Comparison of ENCODE assay signal across 25 mouse cellular contexts in the genomic region with DNA sequence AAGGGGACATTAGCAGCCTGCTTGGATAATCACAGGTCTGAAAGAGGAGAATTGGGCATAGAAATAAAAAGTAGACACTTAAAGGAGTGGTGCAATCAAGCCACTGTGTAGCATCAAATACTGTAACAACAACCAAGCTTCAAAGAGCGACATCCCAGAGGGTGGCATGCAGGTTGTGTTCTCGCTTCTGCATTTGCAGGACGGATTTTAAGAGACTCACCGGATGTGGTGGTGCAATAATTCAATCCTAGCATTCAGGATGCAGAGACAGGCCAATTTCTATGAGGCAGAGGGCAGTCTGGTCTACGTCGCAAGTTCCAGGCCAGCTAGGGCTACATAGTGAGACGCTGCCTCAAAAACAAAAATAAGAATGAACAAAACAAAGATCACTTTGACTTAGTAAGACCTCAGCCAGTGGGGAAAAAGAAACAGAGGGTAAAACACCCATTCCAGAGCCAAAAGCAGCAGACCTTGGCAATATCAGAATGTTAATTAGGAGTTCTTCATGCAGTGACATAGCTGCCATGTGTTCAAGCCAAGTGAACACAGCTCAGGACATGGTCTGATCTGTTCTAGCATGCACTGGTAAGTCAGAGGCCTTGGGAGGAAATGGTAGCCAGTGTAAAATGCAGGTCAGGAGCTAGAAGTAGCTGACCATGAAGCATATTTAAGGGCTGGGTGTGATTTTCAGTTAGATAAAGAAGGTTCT.
DNase-seq lines count a peak whose midpoint lies in the region; ATAC-seq lines count a peak whose summit lies in the region.
"Had no signal": no experiment of that assay in that cellular context is flagged by ENCODE, and none has a peak within 500 bp of the region (broad histone marks: within the 10 kb centered on the region; RNA-seq: fewer than 3 reads in every experiment).

No protein-coding gene starts in this region.

- ATAC-seq in liver, embryonic 13.5 days (ENCODE audit: low read depth): no peak
- ATAC-seq in liver, embryonic 12.5 days: no peak
- peak; percentile 75 for ATAC-seq in megakaryocyte, adult 5-6 weeks (ENCODE audit: poor library complexity, severe bottlenecking)
- ATAC-seq: activated CD4-positive, CD25-positive, alpha-beta regulatory T cell, adult 4 months had no signal

- H3K9ac ChIP-seq in liver, embryonic 13.5 days: no peak overlapping the region
- no peak overlapping the region for H3K9ac ChIP-seq in liver, embryonic 12.5 days
- H3K9ac ChIP-seq: hindbrain, embryonic 15.5 days; intestine, embryonic 15.5 days; liver, embryonic 15.5 days; lung, embryonic 15.5 days had no signal

- peaks cover 66% of the 10 kb centered on the region for H3K36me3 ChIP-seq in liver, embryonic 13.5 days
- peaks cover 71% of the 10 kb centered on the region for H3K36me3 ChIP-seq in liver, embryonic 12.5 days
- H3K36me3 ChIP-seq: hindbrain, embryonic 15.5 days; intestine, embryonic 15.5 days; lung, embryonic 15.5 days had no signal

- H3K27me3 ChIP-seq in liver, embryonic 13.5 days: no peaks in the 10 kb centered on the region
- no peaks in the 10 kb centered on the region for H3K27me3 ChIP-seq in liver, embryonic 12.5 days (replicated peaks)
- H3K27me3 ChIP-seq: CH12.LX; hindbrain, embryonic 15.5 days; intestine, embryonic 15.5 days; liver, embryonic 15.5 days; lung, embryonic 15.5 days had no signal

- peaks cover 83% of the 10 kb centered on the region for H3K4me1 ChIP-seq in liver, embryonic 13.5 days (replicated peaks)
- peaks cover 65% of the 10 kb centered on the region for H3K4me1 ChIP-seq in liver, embryonic 12.5 days

- 94% methylated on average over 7 of the region's 7 CpGs for WGBS in liver, embryonic 13.5 days (ENCODE audit: insufficient replicate concordance)
- WGBS in liver, embryonic 12.5 days (ENCODE audit: insufficient replicate concordance): 84% methylated on average over 7 of the region's 7 CpGs

- DNase-seq in heart, adult 11 months: peak; percentile 63
- DNase-seq in heart, adult 8-10 months (ENCODE audit: low spot score): no peak
- DNase-seq in liver, embryonic 13.5 days: no peak
- DNase-seq in lung, postnatal 14 days: no peak
- DNase-seq in thymus, postnatal 10 days (ENCODE audit: low spot score in 2 of 2): no peak
- DNase-seq: adrenal gland, postnatal 10 days; cerebellum, adult 2 months; cerebellum, postnatal 25 days; gastrocnemius, postnatal 10 days; heart, adult 18-20 months; heart, postnatal 4 days; kidney, adult 9 months; kidney, postnatal 25 days; thymus, adult 18-20 months had no signal

- H3K4me3 ChIP-seq in liver, embryonic 13.5 days (replicated peaks): no peak overlapping the region
- no peak overlapping the region for H3K4me3 ChIP-seq in liver, embryonic 12.5 days
- H3K4me3 ChIP-seq: hindbrain, embryonic 15.5 days; intestine, embryonic 15.5 days; liver, embryonic 15.5 days; lung, embryonic 15.5 days had no signal

- no peak overlapping the region for H3K4me2 ChIP-seq in liver, embryonic 13.5 days
- no peak overlapping the region for H3K4me2 ChIP-seq in liver, embryonic 12.5 days
- H3K4me2 ChIP-seq: hindbrain, embryonic 15.5 days; intestine, embryonic 15.5 days; liver, embryonic 15.5 days; lung, embryonic 15.5 days; midbrain, embryonic 11.5 days had no signal

- peak overlapping the region; percentile 41; the same call in 1 of the 2 replicates for H3K27ac ChIP-seq in liver, embryonic 13.5 days
- no peak overlapping the region for H3K27ac ChIP-seq in liver, embryonic 12.5 days
- H3K27ac ChIP-seq: hindbrain, embryonic 15.5 days; intestine, embryonic 15.5 days; liver, embryonic 15.5 days; lung, embryonic 15.5 days; macrophage had no signal

- H3K9me3 ChIP-seq in liver, embryonic 13.5 days (replicated peaks): no peaks in the 10 kb centered on the region
- H3K9me3 ChIP-seq in liver, embryonic 12.5 days (replicated peaks): no peaks in the 10 kb centered on the region
- H3K9me3 ChIP-seq: G1E; hindbrain, embryonic 15.5 days; intestine, embryonic 15.5 days; liver, embryonic 15.5 days; lung, embryonic 15.5 days had no signal
